Mouse (Mus musculus): ENCODE data around the gene Cacna2d4. TPM values are rescaled to one million over a fixed set of nuclear protein-coding genes. Genes with fewer than 3 reads are reported as not detected.

Gene Cacna2d4
- total and polyA plus RNA-seq, 2 experiments: 0.28 TPM; not detected in 1

DNA sequence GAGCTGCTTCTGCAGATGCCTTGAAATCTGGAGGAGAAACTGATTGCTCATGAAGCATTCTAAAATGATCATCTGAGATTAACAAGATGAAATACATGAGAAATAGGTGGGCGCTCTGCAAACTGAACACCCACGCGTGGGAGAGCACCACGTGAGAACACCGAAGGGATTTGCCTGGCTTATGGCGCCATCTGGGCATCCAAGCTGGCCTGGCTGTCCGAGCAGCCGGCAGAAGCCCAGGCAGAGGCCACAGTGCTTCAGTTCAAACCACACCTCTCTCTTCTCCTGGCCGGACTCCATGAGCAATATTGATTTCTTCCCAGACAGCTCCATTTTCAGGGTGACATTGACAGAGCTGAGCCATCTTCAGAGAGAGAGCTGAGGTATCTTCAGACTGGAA is 44.4 kb downstream of the Cacna2d4 start:
- H3K4me1 ChIP-seq (ENCODE audit: control insufficient read depth, insufficient read depth, low read length): no peaks in the 10 kb centered on the region
- H3K27ac ChIP-seq (replicated peaks; ENCODE audit: insufficient read depth, low read depth, low read length): no peak overlapping the region
- no peaks in the 10 kb centered on the region for H3K36me3 ChIP-seq (ENCODE audit: control insufficient read depth, insufficient read depth, low read length)
- peak; percentile 70 for DNase-seq (ENCODE audit: extremely low read depth, low read depth, low spot score)
- no peak overlapping the region for H3K4me3 ChIP-seq (ENCODE audit: insufficient read depth, low read depth, low read length)
- TF ChIP-seq POLR2A (IDR thresholded peaks at IDR 0.05; ENCODE audit: extremely low read depth, insufficient read depth, low read length) (no peak), CTCF (IDR thresholded peaks at IDR 0.05; ENCODE audit: low read depth, low read length) (peak; percentile 29; the same call in 1 of the 2 replicates)
- H3K79me2 ChIP-seq (ENCODE audit: control insufficient read depth, insufficient read depth, low read length): no peaks in the 10 kb centered on the region
- H3K9ac ChIP-seq (ENCODE audit: low read depth, low read length): no peak overlapping the region
- H3K27me3 ChIP-seq (ENCODE audit: control insufficient read depth, insufficient read depth, low read length): no peaks in the 10 kb centered on the region
- WGBS: 39% methylated on average over 9 of the region's 9 CpGs

DNA sequence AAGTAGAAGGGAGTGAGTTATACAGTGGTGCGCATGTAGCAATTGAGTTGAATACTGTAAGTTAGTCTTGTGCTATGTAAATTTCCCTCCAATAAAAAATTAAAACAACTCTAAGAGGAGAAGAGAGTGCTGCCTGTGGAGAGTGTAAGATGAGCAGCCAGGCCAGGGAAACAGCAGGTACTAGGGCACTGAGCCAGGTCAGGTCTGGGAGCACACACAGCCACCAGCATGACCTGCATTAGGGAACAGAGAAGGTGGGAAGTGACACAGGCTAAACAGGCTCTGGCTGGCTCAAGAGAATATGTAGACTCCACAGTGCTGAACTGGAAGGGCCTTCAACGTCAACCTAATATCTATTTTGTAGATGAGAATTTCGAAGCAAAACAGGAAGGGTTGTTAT is 65.0 kb downstream of the Cacna2d4 start:
- H3K4me3 ChIP-seq (ENCODE audit: insufficient read depth, low read depth, low read length): no peak overlapping the region
- H3K27ac ChIP-seq (replicated peaks; ENCODE audit: insufficient read depth, low read depth, low read length): no peak overlapping the region
- H3K27me3 ChIP-seq (ENCODE audit: control insufficient read depth, insufficient read depth, low read length): no peaks in the 10 kb centered on the region
- WGBS: 79% methylated on average over 3 of the region's 3 CpGs
- no peaks in the 10 kb centered on the region for H3K79me2 ChIP-seq (ENCODE audit: control insufficient read depth, insufficient read depth, low read length)
- no peaks in the 10 kb centered on the region for H3K36me3 ChIP-seq (ENCODE audit: control insufficient read depth, insufficient read depth, low read length)
- H3K4me1 ChIP-seq (ENCODE audit: control insufficient read depth, insufficient read depth, low read length): no peaks in the 10 kb centered on the region
- no peak for DNase-seq (ENCODE audit: extremely low read depth, low read depth, low spot score)
- no peak overlapping the region for H3K9ac ChIP-seq (ENCODE audit: low read depth, low read length)
- TF ChIP-seq POLR2A (IDR thresholded peaks at IDR 0.05; ENCODE audit: extremely low read depth, insufficient read depth, low read length) (no peak), CTCF (IDR thresholded peaks at IDR 0.05; ENCODE audit: low read depth, low read length) (no peak)

DNA sequence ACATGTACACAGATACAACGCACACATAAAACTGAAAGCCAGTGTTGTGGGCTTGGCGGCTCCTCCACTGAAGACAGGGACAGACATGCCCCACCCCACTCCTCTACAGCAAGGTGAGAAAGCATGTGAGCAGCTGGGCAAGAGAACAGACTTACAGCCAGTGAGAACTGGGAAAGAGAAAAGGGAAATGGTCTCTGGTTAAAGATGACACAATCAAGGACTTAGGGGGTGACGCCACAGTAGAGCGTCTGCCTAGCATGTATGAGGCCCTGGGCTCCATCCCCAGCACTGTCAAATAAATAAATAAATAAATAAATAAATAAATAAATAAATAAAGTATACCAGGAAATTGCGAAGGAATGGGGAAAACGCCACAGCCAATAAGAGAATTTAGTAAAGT is 67.0 kb downstream of the Cacna2d4 start:
- no peaks in the 10 kb centered on the region for H3K27me3 ChIP-seq (ENCODE audit: control insufficient read depth, insufficient read depth, low read length)
- TF ChIP-seq POLR2A (IDR thresholded peaks at IDR 0.05; ENCODE audit: extremely low read depth, insufficient read depth, low read length): no peak
- no peak for TF ChIP-seq CTCF (IDR thresholded peaks at IDR 0.05; ENCODE audit: low read depth, low read length)
- 85% methylated on average over 6 of the region's 6 CpGs for WGBS
- no peak for DNase-seq (ENCODE audit: extremely low read depth, low read depth, low spot score)
- H3K79me2 ChIP-seq (ENCODE audit: control insufficient read depth, insufficient read depth, low read length): no peaks in the 10 kb centered on the region
- H3K4me1 ChIP-seq (ENCODE audit: control insufficient read depth, insufficient read depth, low read length): no peaks in the 10 kb centered on the region
- H3K9ac ChIP-seq (ENCODE audit: low read depth, low read length): no peak overlapping the region
- no peak overlapping the region for H3K27ac ChIP-seq (replicated peaks; ENCODE audit: insufficient read depth, low read depth, low read length)
- no peak overlapping the region for H3K4me3 ChIP-seq (ENCODE audit: insufficient read depth, low read depth, low read length)
- H3K36me3 ChIP-seq (ENCODE audit: control insufficient read depth, insufficient read depth, low read length): no peaks in the 10 kb centered on the region

DNA sequence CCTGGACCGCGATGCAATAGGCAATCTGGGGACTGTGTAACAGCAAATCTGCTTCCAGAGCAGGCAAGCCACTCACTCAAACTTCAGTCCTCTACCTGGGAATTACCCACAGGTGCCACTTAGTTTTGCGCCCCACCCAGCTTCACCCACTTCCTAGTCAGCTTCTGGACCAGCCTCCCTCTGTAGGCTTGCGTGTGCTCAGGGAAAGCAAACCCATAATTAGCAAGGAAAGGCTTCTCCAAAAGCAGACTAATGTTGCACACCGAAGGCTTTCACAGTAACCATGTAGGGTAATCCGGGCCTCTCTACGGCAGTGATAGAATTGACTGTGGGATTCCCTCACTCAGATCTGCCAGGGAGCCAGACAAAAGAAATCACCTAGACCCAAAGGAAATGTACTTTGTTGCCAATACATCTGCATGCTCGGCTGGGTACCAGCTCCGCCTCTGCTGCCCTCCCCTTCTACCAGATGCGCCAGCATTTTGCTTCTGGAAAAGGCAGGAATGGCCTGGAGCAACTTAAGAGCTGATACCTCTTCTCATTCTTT is 71.6 kb downstream of the Cacna2d4 start:
- TF ChIP-seq POLR2A (IDR thresholded peaks at IDR 0.05; ENCODE audit: extremely low read depth, insufficient read depth, low read length): no peak
- TF ChIP-seq CTCF (IDR thresholded peaks at IDR 0.05; ENCODE audit: low read depth, low read length): no peak
- WGBS: 68% methylated on average over 10 of the region's 10 CpGs
- Histone ChIP-seq H3K4me3 (ENCODE audit: insufficient read depth, low read depth, low read length) (no peak overlapping the region), H3K79me2 (ENCODE audit: control insufficient read depth, insufficient read depth, low read length) (no peaks in the 10 kb centered on the region), H3K27ac (replicated peaks; ENCODE audit: insufficient read depth, low read depth, low read length) (no peak overlapping the region), H3K4me1 (ENCODE audit: control insufficient read depth, insufficient read depth, low read length) (no peaks in the 10 kb centered on the region), H3K27me3 (ENCODE audit: control insufficient read depth, insufficient read depth, low read length) (no peaks in the 10 kb centered on the region), H3K9ac (ENCODE audit: low read depth, low read length) (no peak overlapping the region), H3K36me3 (ENCODE audit: control insufficient read depth, insufficient read depth, low read length) (no peaks in the 10 kb centered on the region)
- no peak for DNase-seq (ENCODE audit: extremely low read depth, low read depth, low spot score)

DNA sequence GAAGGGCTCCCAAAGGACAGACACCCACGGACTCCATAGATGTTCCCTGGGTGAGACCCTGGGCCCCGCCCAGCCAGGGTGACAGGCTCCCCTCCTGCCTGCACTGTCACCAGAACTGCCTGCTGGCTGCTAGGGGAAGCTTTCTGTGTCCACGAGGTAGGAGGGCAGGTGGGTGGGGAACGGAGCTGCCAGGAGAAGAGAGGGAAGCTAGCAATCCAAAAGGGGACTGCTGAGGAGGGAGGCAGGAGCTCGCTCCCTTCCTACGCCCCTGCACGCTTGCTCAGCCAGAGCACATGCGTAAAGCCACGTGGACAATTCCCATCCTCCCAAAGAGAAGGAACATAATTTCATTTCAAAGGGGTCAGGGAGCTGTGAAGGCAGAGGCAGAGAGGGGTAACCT is 73.8 kb downstream of the Cacna2d4 start:
- Histone ChIP-seq H3K27me3 (ENCODE audit: control insufficient read depth, insufficient read depth, low read length) (no peaks in the 10 kb centered on the region), H3K79me2 (ENCODE audit: control insufficient read depth, insufficient read depth, low read length) (no peaks in the 10 kb centered on the region), H3K4me1 (ENCODE audit: control insufficient read depth, insufficient read depth, low read length) (no peaks in the 10 kb centered on the region), H3K4me3 (ENCODE audit: insufficient read depth, low read depth, low read length) (no peak overlapping the region), H3K9ac (ENCODE audit: low read depth, low read length) (no peak overlapping the region), H3K36me3 (ENCODE audit: control insufficient read depth, insufficient read depth, low read length) (no peaks in the 10 kb centered on the region), H3K27ac (replicated peaks; ENCODE audit: insufficient read depth, low read depth, low read length) (no peak overlapping the region)
- WGBS: 61% methylated on average over 9 of the region's 9 CpGs
- no peak for TF ChIP-seq CTCF (IDR thresholded peaks at IDR 0.05; ENCODE audit: low read depth, low read length)
- no peak for TF ChIP-seq POLR2A (IDR thresholded peaks at IDR 0.05; ENCODE audit: extremely low read depth, insufficient read depth, low read length)
- DNase-seq (ENCODE audit: extremely low read depth, low read depth, low spot score): no peak

DNA sequence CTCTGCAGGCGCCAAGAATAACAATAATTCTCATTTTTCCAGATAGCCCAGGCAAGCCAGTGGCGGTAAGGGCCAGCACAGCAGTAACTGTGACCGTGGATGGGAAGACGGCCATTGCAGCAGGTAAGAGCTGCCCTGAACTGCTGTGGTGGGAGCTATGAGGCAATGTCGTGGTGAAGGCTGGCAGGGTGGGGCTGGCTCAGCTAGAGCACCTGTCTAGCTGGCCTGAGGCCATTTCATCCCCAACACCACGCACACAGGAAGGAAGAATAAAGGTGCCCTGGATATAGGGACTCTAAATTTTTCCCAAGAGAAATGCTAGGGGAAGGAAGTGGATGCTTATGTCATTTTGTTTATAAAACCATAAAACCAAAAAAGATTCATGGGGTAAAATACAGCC is 76.1 kb downstream of the Cacna2d4 start:
- DNase-seq (ENCODE audit: extremely low read depth, low read depth, low spot score): no peak

More for the DNA sequence above, 76.1 kb downstream of the Cacna2d4 start:
- no peaks in the 10 kb centered on the region for H3K27me3 ChIP-seq (ENCODE audit: control insufficient read depth, insufficient read depth, low read length)
- no peak overlapping the region for H3K4me3 ChIP-seq (ENCODE audit: insufficient read depth, low read depth, low read length)
- H3K36me3 ChIP-seq (ENCODE audit: control insufficient read depth, insufficient read depth, low read length): no peaks in the 10 kb centered on the region
- TF ChIP-seq POLR2A (IDR thresholded peaks at IDR 0.05; ENCODE audit: extremely low read depth, insufficient read depth, low read length): no peak
- TF ChIP-seq CTCF (IDR thresholded peaks at IDR 0.05; ENCODE audit: low read depth, low read length): no peak
- no peaks in the 10 kb centered on the region for H3K79me2 ChIP-seq (ENCODE audit: control insufficient read depth, insufficient read depth, low read length)
- no peaks in the 10 kb centered on the region for H3K4me1 ChIP-seq (ENCODE audit: control insufficient read depth, insufficient read depth, low read length)
- H3K9ac ChIP-seq (ENCODE audit: low read depth, low read length): no peak overlapping the region
- no peak overlapping the region for H3K27ac ChIP-seq (replicated peaks; ENCODE audit: insufficient read depth, low read depth, low read length)
- WGBS: 81% methylated on average over 6 of the region's 6 CpGs

Data from liver, adult 2 months (tissue).